Mouse (Mus musculus): ENCODE results near the gene Tdrkh.

Gene Tdrkh

GRCm38 (mm10) chr3:94456529-94457000 lies 43.5 kb downstream of the Tdrkh start:
- in situ Hi-C loops (cut with MboI, MseI): loop anchor here (5.0 to 10.0 kb wide), 2 partner anchors 138 to 146 kb away; no protein-coding TSS in a partner anchor

- in situ Hi-C loops (cut with MboI, MseI): loop anchor here (5.0 to 10.0 kb wide), 2 partner anchors 138 to 145 kb away; no protein-coding TSS in a partner anchor
Observed at GRCm38 (mm10) chr3:94457055-94457454, 44.0 kb downstream of the Tdrkh start.

- in situ Hi-C loops (cut with MboI, MseI): loop anchor here (5.0 to 10.0 kb wide), 2 partner anchors 135 to 142 kb away; no protein-coding TSS in a partner anchor
Observed at GRCm38 (mm10) chr3:94459834-94460233, 46.8 kb downstream of the Tdrkh start.

GRCm38 (mm10) chr3:94463926-94464578 lies 51.0 kb downstream of the Tdrkh start:
- in situ Hi-C loops (cut with MboI, MseI): no loop called here

GRCm38 (mm10) chr3:94465632-94466430 lies 52.8 kb downstream of the Tdrkh start:
- in situ Hi-C loops (cut with MboI, MseI): no loop called here

- in situ Hi-C loops (cut with MboI, MseI): no loop called here
Observed at GRCm38 (mm10) chr3:94468931-94469330, 55.9 kb downstream of the Tdrkh start.

GRCm38 (mm10) chr3:94472447-94473114 lies 59.5 kb downstream of the Tdrkh start:
- in situ Hi-C loops (cut with MboI, MseI): no loop called here

GRCm38 (mm10) chr3:94473115-94473505 lies 60.0 kb downstream of the Tdrkh start:
- in situ Hi-C loops (cut with MboI, MseI): no loop called here

- in situ Hi-C loops (cut with MboI, MseI): no loop called here
Observed at GRCm38 (mm10) chr3:94473567-94474232, 60.6 kb downstream of the Tdrkh start.

- in situ Hi-C loops (cut with MboI, MseI): no loop called here
Observed at GRCm38 (mm10) chr3:94476301-94477035, 63.4 kb downstream of the Tdrkh start.

- in situ Hi-C loops (cut with MboI, MseI): no loop called here
Observed at GRCm38 (mm10) chr3:94477444-94477843, 64.4 kb downstream of the Tdrkh start.

GRCm38 (mm10) chr3:94477981-94478422 lies 64.9 kb downstream of the Tdrkh start, which contains the start of gene Celf3:
Gene Celf3, plus strand, starts transcription at chr3:94478295.
- in situ Hi-C loops (cut with MboI, MseI): no loop called here

GRCm38 (mm10) chr3:94478591-94479169 lies 65.6 kb downstream of the Tdrkh start:
- in situ Hi-C loops (cut with MboI, MseI): no loop called here

GRCm38 (mm10) chr3:94479564-94479963 lies 66.5 kb downstream of the Tdrkh start:
- in situ Hi-C loops (cut with MboI, MseI): no loop called here

GRCm38 (mm10) chr3:94480291-94480884 lies 67.3 kb downstream of the Tdrkh start, which contains the start of gene Riiad1:
Gene Riiad1, minus strand, starts transcription at chr3:94480341.
- in situ Hi-C loops (cut with MboI, MseI): no loop called here

- in situ Hi-C loops (cut with MboI, MseI): no loop called here
Observed at GRCm38 (mm10) chr3:94481429-94481828, 68.4 kb downstream of the Tdrkh start.

GRCm38 (mm10) chr3:94482764-94483385 lies 69.8 kb downstream of the Tdrkh start:
- in situ Hi-C loops (cut with MboI, MseI): no loop called here

GRCm38 (mm10) chr3:94483790-94484439 lies 70.8 kb downstream of the Tdrkh start:
- in situ Hi-C loops (cut with MboI, MseI): no loop called here
